Mouse (Mus musculus) liver, adult 2 months (tissue): ENCODE data around the gene Myom1.

ENCODE experiments used
- CTCF ChIP-seq: fragments of 200-500 bp; IDR thresholded peaks from 2 replicates; pipeline ENCODE4 v1.5.1; 2011; ENCODE audit warnings: low read depth, low read length, control low read depth
- POLR2A ChIP-seq: fragments of 200-500 bp; IDR thresholded peaks from 2 replicates; pipeline ENCODE4 v1.6.1; 2011; ENCODE audit warnings: low read length, control low read depth; ENCODE audit not compliant: insufficient read depth; ENCODE audit errors: extremely low read depth

DNA sequence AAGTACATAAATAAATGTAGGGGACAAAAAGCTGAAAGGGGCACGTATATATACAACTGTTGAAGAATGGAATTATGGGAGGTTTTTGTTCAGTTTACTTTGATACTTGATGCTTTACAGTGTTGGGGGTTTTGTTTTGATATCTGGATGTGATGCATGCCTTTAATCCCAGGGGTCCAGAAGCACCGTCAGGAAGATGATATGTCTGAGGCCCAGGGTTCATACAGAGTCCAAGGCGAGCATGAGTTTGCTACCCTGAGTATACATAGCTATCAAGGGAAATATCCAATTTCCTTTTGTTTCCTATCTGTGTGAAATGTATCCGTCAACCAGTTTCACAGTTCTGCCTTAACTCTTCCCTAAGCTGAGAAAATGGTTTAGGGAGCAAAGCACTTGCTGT, 150.9 kb downstream of the Myom1 start:
- TF ChIP-seq POLR2A (no peak), CTCF (no peak)
